Mouse (Mus musculus) embryonic fibroblast, embryonic 13.5 days (primary cell): ENCODE data around the gene Slc25a39.

Source experiments
- CTCF ChIP-seq: IDR thresholded peaks from 2 replicates; pipeline ENCODE4 v1.5.1; 2011; ENCODE audit warnings: mild to moderate bottlenecking, control low read depth, low read length, moderate library complexity, borderline replicate concordance; ENCODE audit not compliant: insufficient read depth
- POLR2A ChIP-seq: IDR thresholded peaks from 2 replicates; pipeline ENCODE4 v1.6.1; 2011; ENCODE audit warnings: low read depth, mild to moderate bottlenecking, control low read depth, low read length, moderate library complexity

- TF ChIP-seq CTCF (no peak), POLR2A (no peak)
Measured at GRCm38 (mm10) chr11:102406401-102406800, 1.3 kb downstream of the Slc25a39 start.
